Mouse (Mus musculus) central nervous system, embryonic 18 days (tissue): ENCODE measurements around the gene Ier3. TPM values are rescaled to one million over a fixed set of nuclear protein-coding genes. Genes with fewer than 3 reads are reported as not detected.

ENCODE experiments used
- polyA plus RNA-seq: library from polyadenylated mRNA; depleted of rRNA; stranded (reverse); fragments of >200 nt; gene quantifications from 2 replicates; pipeline ENCODE4 v1.2.3, GENCODE M21; 2012; rRNA removed

Ier3 gene
- polyA plus RNA-seq: 7.9 and 9.5 TPM in 2 replicates

DNA sequence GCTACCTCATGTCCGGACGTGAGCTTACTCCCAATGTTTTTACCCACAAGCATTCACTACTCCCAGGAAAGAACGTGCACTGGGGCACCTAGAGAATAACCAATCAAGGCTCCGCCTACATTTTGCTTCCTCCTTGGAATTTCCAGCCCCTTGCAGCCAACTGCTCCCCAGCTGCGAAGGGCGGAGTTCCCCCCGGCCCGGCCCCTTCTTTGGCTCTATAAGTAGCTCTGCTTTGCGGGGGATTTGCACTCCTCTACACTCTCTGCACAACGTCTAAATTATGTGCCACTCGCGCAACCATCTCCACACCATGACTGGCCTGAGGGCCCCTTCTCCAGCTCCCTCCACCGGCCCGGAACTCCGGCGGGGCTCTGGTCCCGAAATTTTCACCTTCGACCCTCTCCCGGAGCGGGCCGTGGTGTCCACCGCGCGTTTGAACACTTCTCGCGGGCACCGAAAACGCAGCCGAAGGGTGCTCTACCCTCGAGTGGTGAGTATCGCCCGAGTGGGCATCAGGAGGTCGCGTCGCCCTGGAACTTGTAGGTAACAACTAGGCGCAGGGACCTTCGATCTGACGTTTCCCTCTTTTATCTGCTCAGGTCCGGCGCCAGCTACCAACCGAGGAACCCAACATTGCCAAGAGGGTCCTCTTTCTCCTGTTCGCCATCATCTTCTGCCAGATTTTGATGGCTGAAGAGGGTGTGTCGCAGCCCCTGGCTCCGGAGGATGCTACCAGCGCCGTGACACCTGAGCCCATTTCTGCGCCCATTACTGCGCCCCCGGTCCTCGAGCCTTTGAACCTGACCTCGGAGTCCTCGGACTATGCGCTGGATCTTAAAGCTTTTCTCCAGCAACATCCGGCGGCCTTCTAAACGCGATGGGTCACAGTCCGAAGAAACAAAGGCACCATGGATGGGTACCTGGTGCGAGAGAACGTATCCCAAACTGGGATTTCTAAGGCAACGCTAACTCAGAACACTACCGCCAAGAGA lies at the start of gene Ier3:
Gene Ier3 (plus strand): TSS at position 246 of the 992 bp plus-strand sequence.

DNA sequence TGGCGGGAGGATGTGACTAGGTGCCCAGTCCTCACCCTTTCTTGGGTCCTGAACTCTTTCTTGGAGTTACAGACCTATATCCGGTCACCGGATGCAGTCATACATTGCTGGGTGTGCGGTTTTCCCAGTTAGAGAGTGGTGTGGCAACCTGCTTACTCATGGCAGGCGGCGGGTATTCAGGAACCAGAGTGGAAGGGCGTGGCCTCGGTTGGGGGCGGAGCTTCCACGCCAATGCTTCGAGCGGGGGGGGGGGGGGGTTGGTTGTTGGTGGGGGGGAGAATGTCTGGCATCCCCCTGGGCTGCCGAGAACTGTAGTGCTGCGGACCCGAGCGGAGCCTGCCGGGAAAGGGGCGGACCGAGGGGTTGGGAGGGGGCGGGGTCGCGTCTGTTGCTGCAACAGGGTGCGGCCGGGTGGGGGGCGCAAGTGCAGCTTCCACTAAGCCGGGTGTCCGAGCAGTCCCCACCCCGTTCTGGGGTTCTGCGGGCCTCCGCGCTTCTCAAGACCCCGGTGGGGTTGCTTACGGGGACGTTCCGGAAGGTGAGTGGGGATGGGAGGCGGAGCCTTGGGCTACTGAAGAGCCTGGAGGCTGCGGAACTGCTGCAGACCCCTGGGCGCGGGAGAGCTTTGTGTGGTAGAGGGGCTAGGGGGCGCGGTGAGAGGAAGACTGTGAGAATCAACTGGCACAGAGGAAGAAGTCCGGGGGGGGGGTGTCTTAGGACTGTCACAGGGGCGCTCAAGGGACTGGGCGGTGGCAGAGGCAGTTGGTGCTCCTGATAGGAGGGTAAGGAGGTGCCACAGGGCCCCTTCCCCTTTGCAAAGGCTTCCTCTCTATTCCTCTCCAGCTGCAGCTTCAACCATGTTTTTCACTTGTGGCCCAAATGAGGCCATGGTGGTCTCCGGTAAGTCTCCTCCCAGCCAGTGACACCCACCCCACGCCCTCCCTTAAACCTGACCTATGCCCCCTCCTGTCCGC lies 1.8 kb downstream of the Ier3 start, which contains the start of gene Flot1:
Gene Flot1 (plus strand): TSS at position 267 of the 974 bp plus-strand sequence.

DNA sequence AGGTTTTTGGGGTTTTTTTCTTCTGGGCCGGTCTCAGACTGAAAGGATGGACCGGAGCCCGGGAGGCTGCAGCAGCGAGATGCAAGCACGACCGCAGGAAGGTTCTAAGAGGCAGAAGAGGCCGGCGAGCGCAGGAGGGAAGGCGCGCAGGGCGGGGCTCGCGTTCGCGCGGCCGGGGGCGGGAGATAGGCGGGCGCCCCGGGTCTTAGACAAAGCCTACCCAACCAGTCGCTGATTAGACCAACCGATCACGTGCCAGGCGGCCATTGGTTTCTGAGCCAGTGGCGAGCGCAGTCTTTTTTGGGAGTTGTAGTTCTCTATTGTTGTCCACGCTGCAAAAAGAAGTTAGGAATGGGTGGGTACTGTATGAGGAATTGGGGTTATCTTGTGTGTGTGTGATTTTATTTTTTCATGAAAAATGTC lies 16.6 kb downstream of the Ier3 start, which contains the start of gene Tubb5:
Gene Tubb5 (minus strand): TSS at position 185 of the 423 bp plus-strand sequence.

DNA sequence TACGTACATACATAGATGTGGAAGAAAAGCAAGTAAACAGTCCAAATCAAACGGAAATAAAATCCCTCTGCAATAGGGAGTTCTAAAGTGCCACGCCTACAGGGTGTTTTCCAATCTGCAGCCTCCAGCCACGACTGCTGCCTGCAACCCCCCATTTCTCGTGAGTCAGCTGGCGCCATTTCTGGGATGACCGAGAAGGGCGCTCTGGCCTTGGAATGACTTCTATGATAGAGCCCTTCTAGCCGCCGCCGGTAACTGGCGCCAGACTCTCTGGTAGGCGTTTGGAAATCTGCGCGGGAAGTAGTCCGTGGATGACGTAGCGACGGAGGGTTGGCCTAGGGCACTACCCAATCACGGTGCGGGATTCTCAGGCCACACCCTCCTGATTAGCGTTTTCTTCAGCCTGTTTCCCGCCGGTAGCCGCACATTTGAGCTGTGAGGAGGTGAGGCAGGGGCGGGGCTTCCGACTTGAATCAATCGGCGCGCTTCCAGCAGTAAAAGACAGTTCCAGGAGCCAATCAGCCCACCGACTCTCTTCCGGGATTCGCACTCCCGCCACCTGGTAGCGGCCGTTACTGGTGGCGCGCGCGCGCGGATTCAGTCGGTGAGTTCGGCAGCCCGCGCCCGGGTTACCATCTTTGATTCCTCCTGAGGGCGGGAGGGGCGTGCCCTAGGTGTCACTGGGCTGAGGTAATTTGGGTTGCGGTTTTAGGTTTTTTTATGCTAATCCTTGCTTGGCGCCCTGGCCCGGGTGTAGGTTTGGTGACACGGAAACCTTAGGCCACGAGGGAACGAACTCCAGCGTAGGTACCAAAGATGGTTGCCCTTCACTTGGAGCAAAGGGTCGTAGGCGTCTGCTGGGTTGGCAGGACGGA lies 19.8 kb downstream of the Ier3 start, which contains the start of gene Mdc1:
Gene Mdc1 (plus strand): TSS at position 440 of the 875 bp plus-strand sequence.

DNA sequence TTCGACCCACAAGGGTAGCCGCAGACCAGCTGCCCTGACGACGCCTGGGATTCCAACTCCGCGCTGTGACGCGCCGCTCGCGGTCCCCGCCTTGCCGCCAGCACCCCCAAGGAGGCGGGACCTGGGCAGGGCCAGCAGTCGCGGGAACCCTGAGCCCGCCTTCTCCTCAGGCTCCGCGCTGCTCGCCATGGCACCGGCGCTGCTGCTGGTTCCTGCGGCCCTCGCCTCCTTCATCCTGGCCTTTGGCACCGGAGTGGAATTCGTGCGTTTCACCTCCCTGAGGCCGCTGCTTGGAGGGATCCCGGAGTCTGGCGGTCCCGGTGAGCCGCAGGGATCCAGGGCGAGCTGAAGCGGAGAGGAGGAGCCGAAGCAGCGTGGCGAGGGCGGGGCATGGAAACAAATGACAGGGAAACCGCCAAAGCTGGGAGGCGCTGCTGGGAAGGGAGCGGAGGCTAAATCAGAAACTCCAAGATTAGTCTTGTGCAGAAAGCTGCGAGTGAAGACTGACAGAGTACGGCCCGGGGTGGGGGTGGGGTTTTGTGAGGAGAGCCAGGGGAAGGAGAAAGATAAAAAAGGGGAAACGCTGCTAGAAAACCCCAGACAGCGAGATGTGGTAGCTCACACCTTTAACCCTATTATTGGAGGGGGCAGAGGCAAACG lies 39.8 kb downstream of the Ier3 start, which contains the start of gene Nrm:
Gene Nrm (plus strand): TSS at position 121 of the 660 bp plus-strand sequence.

DNA sequence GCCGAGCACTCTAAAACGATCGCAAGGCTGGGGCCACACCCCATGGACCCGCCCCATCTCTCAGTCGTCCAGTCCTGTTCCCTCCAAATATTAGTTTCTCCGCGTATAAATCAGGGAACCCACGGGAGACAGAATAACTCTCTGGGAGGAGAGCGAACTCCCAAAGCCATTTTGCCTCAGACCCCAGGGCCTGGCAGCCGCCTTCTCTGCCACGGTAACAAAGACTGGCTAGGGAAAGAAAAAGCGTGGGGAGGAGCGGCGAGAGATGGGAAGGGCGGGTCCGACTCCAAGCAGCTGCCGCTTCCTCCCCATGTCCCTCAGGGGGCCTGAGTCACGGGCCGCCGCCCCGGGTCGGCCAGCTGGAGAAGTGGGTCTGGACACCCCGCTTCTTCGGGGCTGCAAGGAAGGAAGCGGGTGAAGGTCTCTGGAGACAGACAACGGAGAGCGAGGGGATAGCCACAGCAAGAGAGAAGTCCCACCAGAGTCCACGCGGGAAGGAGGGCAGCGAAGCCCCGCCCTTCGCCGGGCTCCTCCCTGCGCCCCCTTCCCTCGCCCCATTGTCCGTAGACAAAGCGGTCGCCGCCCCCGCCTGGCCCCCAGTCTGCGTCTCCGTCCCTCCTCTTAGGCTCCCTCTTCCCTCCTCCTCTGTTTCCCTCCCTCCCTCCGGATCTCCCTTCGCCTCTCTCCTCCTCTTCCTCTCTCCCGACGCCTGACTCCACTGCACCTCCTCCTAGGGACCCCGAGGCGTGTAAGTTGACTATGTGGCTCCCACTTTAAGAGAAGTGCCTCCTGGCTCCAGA lies 44.2 kb downstream of the Ier3 start, which contains the start of gene Ppp1r18:
Gene Ppp1r18 (plus strand): TSS at position 113 of the 800 bp plus-strand sequence.

Other genes starting within 250 kb of the Ier3 start
- not detected in 2 replicates for gene Sfta2, start 220.1 kb upstream of the Ier3 start, polyA plus RNA-seq
- gene Gm9573, start 195.0 kb upstream of the Ier3 start, polyA plus RNA-seq: 0.10 TPM in 1 of 2 replicates, not detected in the other
- 0.04 TPM in 1 of 2 replicates, not detected in the other for gene Mucl3, start 178.0 kb upstream of the Ier3 start, polyA plus RNA-seq
- gene Vars2, start 154.1 kb upstream of the Ier3 start, polyA plus RNA-seq: 37.5 and 41.5 TPM in 2 replicates
- gene Gtf2h4, start 147.9 kb upstream of the Ier3 start, polyA plus RNA-seq: 28.6 and 29.1 TPM in 2 replicates
- 45.4 and 45.8 TPM in 2 replicates for gene Ddr1, start 117.1 kb upstream of the Ier3 start, polyA plus RNA-seq
- gene Flot1, start 1.5 kb downstream of the Ier3 start, polyA plus RNA-seq: 149 and 160 TPM in 2 replicates
- gene Tubb5, start 16.6 kb downstream of the Ier3 start, polyA plus RNA-seq: 2,694 and 2,976 TPM in 2 replicates
- gene Mdc1, start 19.8 kb downstream of the Ier3 start, polyA plus RNA-seq: 15.9 and 16.6 TPM in 2 replicates
- gene Nrm, start 39.6 kb downstream of the Ier3 start, polyA plus RNA-seq: 18.0 and 21.4 TPM in 2 replicates
- gene Ppp1r18, start 43.9 kb downstream of the Ier3 start, polyA plus RNA-seq: 29.3 and 32.5 TPM in 2 replicates
- 47.6 and 53.6 TPM in 2 replicates for gene Dhx16, start 58.1 kb downstream of the Ier3 start, polyA plus RNA-seq
- gene 2310061I04Rik, start 75.7 kb downstream of the Ier3 start, polyA plus RNA-seq: 93.8 and 104 TPM in 2 replicates
- gene Atat1, start 88.4 kb downstream of the Ier3 start, polyA plus RNA-seq: 448 and 535 TPM in 2 replicates
- gene Mrps18b, start 94.7 kb downstream of the Ier3 start, polyA plus RNA-seq: 52.4 and 53.0 TPM in 2 replicates
- gene Ppp1r10, start 94.8 kb downstream of the Ier3 start, polyA plus RNA-seq: 37.8 and 40.7 TPM in 2 replicates
- 77.3 and 77.5 TPM in 2 replicates for gene Abcf1, start 148.1 kb downstream of the Ier3 start, polyA plus RNA-seq
- 45.2 and 54.4 TPM in 2 replicates for gene Gnl1, start 158.2 kb downstream of the Ier3 start, polyA plus RNA-seq
- 72.9 and 85.4 TPM in 2 replicates for gene Prr3, start 158.6 kb downstream of the Ier3 start, polyA plus RNA-seq
- 0.26 and 0.44 TPM in 2 replicates for gene H2-T24, start 198.9 kb downstream of the Ier3 start, polyA plus RNA-seq
- 8.9 and 9.5 TPM in 2 replicates for gene H2-T23, start 211.2 kb downstream of the Ier3 start, polyA plus RNA-seq
- gene H2-T22, start 221.1 kb downstream of the Ier3 start, polyA plus RNA-seq: 8.2 and 8.8 TPM in 2 replicates
- not detected in 2 replicates for gene Gm6034, start 221.3 kb downstream of the Ier3 start, polyA plus RNA-seq
- gene Gm11127, start 236.7 kb downstream of the Ier3 start, polyA plus RNA-seq: 0.04 TPM in 1 of 2 replicates, not detected in the other